Mouse (Mus musculus): ENCODE data around the gene Gpbp1.

Gpbp1 gene

DNA sequence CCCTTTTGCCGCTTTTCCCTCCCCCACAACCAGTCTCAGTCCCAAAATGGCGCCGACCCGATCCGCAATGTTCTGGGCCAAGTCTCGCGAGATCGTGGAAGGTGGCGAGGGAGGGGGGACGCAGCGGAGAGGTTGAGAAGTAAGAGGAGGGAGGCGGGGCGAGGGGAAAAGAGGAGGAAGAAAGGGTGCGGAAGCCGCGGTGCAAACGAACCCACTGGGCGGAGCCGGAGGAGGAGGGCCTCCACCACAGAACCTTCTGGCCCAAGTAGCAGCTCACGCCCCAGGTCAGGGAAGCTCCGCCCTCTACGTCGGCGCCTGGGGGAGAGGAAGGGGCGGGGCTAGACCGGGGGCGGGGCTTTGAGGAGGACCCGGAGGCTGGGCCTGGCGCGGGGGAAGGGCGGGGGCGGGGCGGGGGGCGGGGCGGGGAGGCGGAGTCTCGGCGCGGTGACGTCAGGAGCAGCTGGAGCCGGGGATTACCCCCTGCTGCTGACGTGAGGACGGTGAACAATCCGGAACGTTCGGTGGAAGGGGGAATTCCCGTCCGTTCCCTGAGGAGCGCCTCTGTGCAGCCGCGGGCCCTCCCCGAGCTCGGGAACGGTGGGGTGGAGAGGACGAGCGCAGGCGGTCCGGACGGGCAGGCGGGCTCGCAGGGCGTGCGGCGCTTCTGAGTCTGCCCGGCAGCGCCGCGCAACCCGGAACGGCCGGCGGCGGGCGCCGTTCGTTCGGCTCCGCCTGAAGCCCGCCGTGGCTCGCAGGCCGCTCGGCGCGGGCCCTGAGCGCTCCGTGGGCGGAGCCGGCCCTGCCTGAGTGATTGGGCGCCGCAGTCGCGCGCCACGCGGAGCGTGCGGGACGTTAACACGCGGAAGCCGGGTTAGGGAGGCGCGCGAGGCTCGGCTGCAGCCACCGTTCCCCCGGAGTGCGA, at the start of gene Gpbp1:
Gene Gpbp1, minus strand, starts transcription at position 310 of the 922 bp plus-strand sequence.
- peak; percentile 100 for DNase-seq (ENCODE audit: low read depth, low spot score)

DNA sequence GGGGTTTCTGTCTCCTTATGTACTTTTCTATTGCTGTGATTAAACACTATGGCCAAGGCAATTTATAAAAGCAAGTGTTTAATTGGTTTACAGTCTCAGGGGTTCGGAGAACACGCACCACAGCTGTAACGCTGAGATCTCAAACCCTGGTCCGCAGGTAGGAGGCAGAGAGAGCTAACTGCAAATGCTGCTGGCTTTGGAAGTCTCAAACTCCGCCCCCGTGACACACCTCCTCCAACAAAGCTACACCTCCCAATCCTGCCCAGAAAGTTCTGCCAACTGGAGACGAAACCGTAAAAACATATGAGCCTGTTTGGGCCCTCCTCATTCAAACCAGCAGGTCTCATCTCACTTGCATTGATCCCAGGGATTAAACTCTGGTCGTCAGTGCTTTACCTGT, 47.8 kb upstream of the Gpbp1 start:
- DNase-seq (ENCODE audit: low read depth, low spot score), result no peak

DNA sequence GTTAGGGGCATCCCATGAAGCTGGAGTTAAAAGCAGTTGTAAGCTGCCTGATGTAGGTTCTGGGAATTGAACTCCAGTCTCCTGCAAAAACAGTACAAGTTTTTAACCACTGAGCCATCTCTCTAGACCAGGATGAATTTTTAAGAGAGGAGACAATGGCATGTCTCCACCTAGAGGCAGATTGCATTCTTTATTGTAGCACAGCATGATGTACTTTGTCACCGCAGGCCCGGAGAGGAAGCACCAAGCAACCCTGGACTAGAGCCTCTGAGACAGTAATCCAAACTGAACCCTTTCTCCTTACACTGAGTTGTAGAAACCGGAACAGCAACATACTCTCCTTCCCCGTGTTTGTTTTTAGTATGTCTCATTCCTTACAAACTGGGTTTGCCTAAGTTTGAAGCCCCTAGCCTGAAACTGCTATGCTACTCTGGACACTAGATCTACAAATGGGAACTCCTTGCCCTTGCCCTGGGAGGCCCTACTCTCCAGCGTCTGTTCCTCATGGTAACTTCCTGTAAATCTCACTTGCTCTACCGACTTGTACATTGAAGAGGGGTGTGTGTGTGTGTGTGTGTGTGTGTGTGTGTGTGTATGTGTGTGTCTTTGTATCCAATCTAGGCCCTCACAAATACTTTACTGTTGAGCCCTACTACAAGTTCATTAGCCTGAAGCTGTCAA, 46.4 kb upstream of the Gpbp1 start:
- DNase-seq (ENCODE audit: low read depth, low spot score), result no peak

DNA sequence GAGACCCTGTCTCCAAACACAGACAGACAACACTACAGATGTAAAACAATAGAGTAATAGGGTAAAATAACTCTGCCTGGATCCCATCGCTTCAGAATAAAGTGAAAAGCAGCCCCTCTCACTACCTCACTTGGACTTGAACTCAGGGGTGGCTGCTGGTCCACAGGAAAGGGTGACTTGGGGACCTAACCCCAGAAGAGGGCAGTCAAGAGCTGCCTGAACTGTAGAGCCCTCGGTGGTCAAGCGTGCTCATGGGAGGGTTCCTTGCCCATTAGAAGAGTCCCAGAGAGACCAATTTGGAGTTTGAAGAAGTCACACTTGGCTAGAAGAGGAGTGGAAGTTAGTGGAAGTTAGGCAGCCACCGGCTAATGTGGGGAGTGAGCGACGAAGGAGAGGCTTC, 44.2 kb upstream of the Gpbp1 start:
- no peak for DNase-seq (ENCODE audit: low read depth, low spot score)

DNA sequence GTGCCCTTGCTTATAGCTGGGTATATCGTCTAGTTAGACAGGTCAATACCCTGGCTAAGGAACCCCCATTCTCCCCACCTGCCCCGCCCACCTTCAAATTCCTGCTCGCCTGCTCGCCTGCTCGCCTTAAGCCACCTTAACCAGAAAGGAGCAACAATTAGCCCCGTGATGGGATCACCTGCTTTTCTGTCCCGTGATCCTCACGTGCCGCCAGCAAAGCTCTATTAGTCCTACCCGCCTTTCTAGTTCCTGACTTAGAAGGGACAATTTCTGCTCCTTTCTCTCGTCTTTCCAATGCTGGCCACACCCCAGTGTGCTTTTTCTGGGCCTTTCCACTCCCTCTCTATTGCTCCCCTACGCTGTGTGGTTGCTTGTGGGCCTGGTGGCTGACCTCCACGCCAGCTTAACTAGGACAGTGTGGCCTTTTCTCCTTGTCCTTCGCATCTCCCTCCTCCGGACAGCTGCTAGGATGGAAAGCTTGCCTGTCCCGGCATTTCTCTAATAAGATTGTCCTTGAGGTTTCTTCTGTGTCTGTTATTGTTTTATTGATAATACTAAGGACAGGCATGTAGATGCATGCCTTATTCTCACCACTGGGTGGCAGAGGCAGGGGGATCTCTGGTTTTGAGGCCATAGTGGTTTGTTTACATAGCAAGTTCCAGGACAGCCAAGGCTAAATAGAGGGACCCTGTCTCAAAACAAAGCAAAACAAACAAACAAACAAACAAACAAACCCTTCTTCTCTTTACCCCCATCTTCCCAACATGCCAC, 42.5 kb upstream of the Gpbp1 start:
- DNase-seq (ENCODE audit: low read depth, low spot score), result peak; percentile 16

DNA sequence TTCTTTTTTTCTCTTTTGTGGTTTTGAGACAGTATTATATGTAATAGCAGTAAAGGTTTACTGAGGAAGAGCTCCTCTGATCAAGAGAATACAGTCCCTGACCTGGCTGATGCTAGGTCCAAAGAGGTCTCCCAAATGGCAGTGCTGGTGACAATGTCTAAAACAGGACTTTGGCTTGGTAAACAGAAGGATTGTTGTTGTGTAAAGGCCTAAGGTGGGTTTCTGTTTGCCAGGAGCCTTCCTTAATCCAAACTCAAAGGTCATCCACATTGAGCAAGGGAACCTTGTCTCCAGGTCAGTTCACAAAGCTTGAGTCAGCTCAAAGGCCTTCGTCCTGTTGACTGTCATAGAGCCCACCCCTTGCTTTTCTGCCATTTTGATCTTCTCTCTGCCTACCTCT, 41.8 kb upstream of the Gpbp1 start:
- DNase-seq (ENCODE audit: low read depth, low spot score), result no peak

DNA sequence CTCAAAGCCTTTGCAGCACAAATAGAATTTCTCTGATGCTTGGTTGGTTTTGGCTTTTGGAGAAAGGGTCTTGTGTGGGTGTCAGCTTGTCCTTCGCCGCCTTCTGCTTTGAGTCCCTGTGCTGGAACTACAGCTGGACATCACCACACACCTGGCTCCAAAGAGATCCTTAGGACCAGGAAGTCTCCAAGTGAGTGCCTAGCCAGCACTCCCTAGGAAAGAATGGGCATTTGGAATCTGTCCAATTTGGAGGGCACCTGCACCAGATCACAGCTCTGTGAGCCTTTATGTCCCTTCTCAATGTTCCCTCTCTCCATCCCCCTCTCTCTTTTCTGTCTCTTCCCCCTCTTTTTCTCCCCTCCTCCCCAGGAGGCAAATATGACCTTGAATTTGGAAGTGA, 34.4 kb upstream of the Gpbp1 start:
- no peak for DNase-seq (ENCODE audit: low read depth, low spot score)

DNA sequence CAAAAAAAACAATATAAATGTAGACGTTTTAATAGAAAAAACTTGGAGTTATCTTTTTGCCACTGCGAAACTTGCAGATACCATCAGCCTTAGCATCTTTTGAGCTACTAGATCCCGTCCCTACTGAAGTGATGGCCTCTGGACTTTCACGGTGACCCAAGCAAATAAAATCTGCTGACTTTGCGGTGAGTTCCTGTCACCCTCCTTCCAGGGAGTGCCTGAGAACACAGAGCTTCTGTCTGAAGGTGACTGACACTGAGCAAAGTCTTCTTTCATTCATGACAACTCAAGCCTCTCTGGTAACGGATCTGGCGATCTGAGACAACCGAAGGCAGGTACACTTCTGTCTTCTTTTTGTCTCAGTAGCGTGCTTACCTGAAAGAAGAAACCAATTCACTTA, 32.4 kb upstream of the Gpbp1 start:
- DNase-seq (ENCODE audit: low read depth, low spot score), result no peak

DNA sequence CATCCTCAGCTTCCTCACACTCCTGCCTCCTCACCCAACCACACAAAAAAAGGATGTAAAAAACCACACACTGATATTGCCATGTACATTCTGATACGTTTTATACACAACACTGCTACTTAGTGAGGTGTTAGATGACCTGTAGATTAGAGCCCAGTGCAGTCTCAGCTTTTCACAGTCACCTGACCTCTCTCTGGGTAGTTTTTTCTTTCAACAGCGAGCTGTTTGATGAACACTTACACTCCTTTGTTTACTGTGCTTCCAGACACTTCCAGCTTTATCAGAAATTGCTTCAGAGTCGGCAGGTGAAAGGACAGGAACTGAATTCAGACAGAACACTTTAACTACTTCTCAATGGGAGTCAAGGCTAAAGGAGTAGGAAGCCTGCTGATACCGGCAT, 30.5 kb upstream of the Gpbp1 start:
- DNase-seq (ENCODE audit: low read depth, low spot score), result no peak

DNA sequence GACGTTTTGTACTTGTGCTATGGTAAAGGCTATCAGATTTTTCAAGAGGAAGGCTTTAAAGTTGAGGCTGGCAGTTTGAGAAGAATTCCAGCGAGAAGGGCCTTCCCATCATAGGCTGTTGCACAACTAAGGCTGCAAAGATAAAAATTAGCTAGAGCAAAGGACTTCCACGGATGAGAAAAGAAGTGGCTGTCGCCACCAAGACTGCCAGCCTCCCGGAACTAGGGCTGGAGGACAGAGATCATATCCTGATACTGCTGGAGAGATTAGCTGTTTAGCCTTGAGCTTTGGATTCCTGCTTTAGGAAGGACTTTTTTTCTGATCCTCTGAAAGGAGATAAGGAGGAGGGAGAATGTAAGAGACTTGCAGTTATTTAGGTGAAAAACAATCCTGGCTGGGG, 28.4 kb upstream of the Gpbp1 start:
- no peak for DNase-seq (ENCODE audit: low read depth, low spot score)

DNA sequence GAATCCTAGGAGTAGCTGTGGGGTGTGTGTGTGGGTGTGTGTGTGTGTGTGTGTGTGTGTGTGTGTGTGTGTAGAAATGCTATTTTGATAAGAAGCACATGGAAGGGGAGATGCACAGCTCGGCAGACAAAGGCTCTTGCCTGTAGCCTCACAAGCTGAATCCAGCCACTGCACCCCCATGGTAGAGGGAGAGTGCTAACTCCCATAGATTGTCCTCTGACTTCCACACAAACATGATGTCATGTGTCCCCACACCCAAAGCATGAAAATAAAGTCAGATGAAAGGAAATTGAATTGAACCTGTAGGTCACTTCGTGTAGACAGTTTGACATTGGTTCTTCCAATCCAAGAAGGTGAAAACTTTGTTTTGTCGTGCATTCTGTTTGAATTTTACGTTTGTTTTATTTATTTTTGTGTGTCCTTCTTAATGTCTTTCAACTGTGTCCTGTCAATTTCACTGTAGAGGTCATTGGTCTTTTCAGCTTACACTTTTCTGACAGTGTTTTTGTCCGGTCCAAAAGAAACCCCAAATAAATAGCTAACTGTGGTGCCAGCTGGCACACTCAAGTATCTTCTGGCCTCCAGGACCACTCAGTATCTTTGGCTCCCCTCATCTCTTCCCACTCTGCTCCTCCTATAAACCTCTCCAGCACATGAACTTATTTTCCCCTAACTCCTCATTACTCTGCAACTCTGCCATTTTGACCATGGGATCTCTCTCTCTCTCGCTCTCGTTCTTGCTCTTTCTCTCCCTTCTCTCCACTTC, 26.7 kb upstream of the Gpbp1 start:
- DNase-seq (ENCODE audit: low read depth, low spot score), result no peak

DNA sequence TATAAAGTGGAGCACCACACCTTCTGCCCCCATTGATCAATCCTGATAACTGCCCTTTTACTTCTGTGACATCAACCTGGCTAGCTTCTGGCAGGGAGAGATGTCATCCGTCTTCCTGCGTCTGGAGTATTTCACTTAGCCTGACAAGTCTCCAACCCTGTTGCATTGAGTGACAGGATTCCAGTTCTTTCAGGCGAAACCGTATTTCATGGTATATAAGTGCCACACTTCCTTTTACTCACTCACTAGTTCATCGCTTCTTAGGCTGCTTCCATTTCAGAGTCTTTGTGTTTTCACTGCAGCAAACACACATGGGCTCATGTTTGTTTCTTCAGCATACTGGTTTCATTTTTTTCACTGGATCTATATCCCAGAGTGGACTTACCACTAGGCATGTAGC, 19.5 kb upstream of the Gpbp1 start:
- no peak for DNase-seq (ENCODE audit: low read depth, low spot score)

DNA sequence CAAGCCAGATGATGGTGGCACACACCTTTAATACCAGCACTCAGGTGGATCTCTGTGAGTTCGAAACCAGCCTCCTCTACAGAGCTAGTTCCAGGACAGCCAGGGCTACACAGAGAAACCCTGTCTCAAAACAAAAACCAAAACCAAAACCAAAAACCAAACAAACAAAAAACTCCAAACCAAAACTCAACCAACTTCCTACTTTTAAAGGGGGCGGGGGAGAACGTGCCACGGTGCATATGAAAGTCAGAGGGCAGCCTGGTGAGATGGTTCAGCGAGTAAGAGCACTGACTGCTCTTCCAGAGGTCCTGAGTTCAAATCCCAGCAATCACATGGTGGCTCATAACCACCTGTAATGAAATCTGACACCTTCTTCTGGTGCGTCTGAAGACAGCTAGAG, 18.7 kb upstream of the Gpbp1 start:
- no peak for DNase-seq (ENCODE audit: low read depth, low spot score)

DNA sequence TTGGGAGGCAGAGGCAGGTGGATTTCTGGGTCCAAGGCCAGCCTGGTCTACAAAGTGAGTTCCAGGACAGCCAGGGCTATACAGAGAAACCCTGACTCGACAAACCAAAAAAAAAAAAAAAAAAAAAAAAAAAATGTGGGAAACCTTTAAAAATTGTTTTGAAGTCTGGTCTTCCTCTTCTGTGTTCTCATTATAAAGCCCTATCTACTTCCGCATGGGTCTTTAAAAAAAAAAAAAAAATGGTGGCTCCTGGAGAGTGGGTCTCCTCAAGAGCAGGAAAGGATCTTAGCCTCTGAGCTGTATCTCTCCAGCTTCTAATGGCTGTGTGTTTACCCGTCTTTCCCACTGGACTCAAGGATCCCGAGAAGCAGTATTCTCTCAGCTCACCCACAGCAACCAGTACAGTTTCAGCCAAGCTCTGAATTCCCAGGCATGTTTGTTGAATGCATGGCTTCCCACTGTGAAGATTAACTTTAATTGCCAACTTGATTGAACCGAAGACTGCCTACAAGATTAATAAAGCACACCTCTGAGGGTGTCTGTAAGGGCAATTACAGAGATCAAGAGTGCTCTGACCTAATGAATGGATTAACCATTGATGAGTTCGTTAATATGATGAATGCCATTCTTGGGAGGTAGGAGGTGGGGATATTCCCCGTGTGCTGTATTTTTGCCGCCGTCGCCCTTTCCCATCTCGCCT, 4.6 kb upstream of the Gpbp1 start:
- no peak for DNase-seq (ENCODE audit: low read depth, low spot score)

DNA sequence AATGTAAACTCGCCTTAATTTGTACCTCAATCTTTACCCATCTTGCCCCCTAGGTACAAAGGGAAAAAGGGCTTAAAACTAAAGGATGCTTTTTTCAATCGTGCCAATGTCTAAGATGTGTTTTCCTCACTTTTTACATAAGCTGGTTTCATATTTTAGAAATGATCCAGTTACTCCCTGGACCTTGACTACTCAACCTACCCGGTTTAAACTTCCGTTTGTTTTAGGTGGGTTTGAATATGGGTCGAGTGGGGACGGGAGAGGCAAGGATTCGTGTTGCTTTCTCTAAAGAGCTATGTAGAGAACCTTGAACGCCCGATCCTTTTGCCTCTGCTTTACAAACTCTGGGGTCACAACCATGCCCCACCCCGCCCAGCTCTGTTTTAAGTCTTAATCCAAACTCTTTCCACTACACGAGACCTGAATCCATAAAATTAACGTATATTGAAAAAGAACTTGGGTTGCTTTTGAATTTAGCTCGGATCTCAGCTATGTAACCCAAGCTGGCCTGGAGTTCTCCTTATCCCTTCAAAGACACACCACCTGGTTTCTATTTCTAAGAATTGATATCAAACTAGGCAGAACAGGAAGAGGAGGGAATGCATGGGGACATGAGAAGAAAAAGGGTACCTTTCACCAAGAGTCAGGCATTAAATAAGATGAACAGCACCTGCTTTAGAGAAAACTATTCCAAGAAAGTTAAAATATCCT, 1.3 kb upstream of the Gpbp1 start:
- no peak for DNase-seq (ENCODE audit: low read depth, low spot score)

DNA sequence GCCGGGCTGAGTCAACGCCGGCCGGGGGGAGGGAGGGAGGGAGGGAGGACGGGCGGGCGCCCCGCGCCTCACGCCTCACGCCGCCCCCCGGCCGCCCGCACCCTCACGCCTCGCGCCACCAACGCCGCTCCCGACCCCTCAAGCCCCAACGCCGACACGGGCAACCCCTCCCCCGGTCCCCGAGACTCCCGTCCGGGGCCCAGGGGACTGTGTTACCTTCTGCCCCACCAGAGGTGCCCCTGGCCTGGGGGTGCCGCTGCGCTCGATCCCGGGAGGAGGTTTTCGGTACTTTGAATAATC, 459 bp downstream of the Gpbp1 start:
- no peak for DNase-seq (ENCODE audit: low read depth, low spot score)

DNA sequence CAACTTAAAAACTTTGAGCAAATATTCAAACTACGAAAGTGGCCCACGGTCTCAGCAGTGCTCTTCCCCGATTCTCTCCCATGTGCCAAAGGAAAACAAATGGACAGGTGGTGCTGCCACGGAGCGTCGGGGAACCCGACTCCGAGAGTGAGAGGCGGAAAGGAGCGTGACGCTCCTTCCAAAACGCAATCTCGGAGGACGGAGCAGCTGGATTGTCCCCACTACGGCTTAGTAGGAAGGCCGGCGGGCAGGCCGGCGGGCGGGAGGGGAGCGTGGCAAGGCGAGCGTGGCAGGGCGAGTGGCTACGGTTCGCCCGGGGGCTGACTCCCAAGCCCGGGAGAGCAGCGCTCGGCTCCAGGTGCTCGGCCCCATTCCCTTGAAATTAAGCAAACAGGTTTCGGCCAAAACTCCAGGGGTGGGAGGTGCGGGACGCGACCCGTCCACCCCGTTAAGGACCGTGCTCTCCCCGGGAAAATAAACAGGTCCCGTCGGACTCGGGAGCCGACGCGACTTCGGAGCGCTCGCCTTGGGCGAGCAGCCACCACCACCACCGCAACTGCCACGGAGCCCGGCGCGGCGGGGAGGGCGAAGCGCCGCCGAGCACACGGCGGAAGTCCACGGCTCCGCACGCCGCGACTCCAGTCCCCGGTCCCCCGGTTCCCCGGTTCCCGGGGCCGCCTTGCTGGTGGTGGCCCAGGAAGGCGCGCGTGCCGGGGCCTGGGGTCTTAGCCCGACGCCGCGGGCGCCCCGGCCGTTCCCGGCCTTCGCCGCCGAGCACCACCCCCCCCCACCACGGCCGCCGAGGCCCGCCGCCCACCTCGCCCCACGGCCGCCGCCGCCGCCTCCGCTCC, 1.0 kb downstream of the Gpbp1 start:
- peak; percentile 65 for DNase-seq (ENCODE audit: low read depth, low spot score)

DNA sequence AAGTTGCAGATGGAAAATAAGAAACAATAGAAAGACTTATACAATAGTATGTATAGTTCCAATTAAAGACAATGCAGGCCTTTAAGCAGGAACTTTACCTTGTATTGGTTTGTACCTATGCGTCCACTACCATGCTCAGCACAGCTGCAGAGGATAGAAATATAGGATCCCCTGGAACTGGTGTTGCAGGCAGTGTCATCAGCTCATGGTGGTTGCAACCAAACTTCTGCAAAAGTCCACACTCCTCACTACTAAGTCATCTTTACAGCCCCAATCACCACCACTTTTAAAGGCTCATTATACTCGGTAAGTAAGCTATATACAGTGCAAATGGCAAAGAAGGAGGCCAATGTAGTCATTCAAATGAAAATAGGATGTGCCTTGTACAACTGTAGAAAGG, 12.2 kb downstream of the Gpbp1 start:
- no peak for DNase-seq (ENCODE audit: low read depth, low spot score)

DNA sequence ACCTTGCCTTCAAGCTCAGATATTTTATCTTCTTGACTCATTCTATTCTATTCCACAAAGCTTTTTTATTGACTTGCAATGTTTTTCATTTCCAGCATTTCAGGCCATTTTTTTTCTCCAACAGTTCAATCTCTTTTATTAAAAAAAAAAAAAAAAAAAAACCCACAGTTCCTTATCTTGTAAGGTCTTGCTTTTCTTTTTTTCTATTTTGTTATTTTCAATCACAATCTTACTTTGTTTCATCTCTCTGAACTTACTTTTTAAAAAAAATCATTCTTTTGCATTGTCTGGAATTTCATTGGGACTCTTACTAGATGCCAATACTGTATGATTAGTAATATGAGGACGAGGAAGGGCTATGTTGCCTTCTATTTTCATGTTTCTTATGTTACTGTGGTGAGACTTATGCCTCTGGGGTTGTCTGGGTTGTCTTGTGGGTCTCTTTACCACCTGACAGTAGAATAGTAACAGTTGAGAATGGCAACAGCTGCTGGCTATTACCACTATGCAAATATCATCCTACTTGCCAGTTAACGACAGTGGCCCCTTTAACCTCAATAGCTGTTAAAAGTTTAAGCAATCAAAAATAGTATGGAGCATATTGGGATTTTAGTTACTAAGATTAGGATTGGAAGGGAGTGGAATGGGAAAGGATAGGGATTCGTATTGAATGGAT, 19.2 kb downstream of the Gpbp1 start:
- DNase-seq (ENCODE audit: low read depth, low spot score), result no peak

All from CD4-positive helper T cell, adult 2 months (primary cell).